Comparison of ENCODE assay signal across 22 mouse cellular contexts in genomic region chr12:82921287-82922015, GRCm38 (mm10).
DNase-seq lines count a peak whose midpoint lies in the region; ATAC-seq and TF ChIP-seq lines count a peak whose summit lies in the region.
"Had no signal": no experiment of that assay in that cellular context is flagged by ENCODE, and none has a peak within 500 bp of the region (broad histone marks: within the 10 kb centered on the region; RNA-seq: fewer than 3 reads in every experiment).

No protein-coding gene starts in this region.

- no peak overlapping the region for H3K4me2 ChIP-seq in embryonic facial prominence, embryonic 13.5 days
- H3K4me2 ChIP-seq: limb, embryonic 15.5 days; liver, embryonic 15.5 days; lung, embryonic 15.5 days; midbrain, embryonic 11.5 days had no signal

- H3K9me3 ChIP-seq in megakaryocyte, embryonic 14.5 days: no peaks in the 10 kb centered on the region
- H3K9me3 ChIP-seq in embryonic facial prominence, embryonic 13.5 days: no peaks in the 10 kb centered on the region
- H3K9me3 ChIP-seq in heart, embryonic 10.5 days: no peaks in the 10 kb centered on the region
- H3K9me3 ChIP-seq: hindbrain, embryonic 10.5 days; limb, embryonic 15.5 days; liver, embryonic 15.5 days; lung, embryonic 15.5 days had no signal

- H3K4me1 ChIP-seq in megakaryocyte, embryonic 14.5 days: no peaks in the 10 kb centered on the region
- peaks cover 16% of the 10 kb centered on the region for H3K4me1 ChIP-seq in embryonic facial prominence, embryonic 13.5 days
- peaks cover 7% of the 10 kb centered on the region for H3K4me1 ChIP-seq in olfactory bulb, adult 2 months (ENCODE audit: control insufficient read depth, insufficient read depth, low read length)
- H3K4me1 ChIP-seq in heart, embryonic 10.5 days: peaks cover 19% of the 10 kb centered on the region
- H3K4me1 ChIP-seq: limb, embryonic 15.5 days; liver, embryonic 15.5 days; lung, embryonic 15.5 days had no signal

- no peak for TF ChIP-seq POLR2A in olfactory bulb, adult 2 months (IDR thresholded peaks at IDR 0.05; ENCODE audit: insufficient read depth, low read depth, low read length)

- H3K4me3 ChIP-seq in megakaryocyte, embryonic 14.5 days (replicated peaks): peak overlapping the region; percentile 1
- no peak overlapping the region for H3K4me3 ChIP-seq in embryonic facial prominence, embryonic 13.5 days
- H3K4me3 ChIP-seq in olfactory bulb, adult 2 months (ENCODE audit: insufficient read depth, low read depth, low read length): no peak overlapping the region
- H3K4me3 ChIP-seq in heart, embryonic 10.5 days: no peak overlapping the region
- H3K4me3 ChIP-seq: hindbrain, embryonic 10.5 days; limb, embryonic 15.5 days; liver, embryonic 15.5 days; lung, embryonic 15.5 days had no signal

- H3K36me3 ChIP-seq in megakaryocyte, embryonic 14.5 days (replicated peaks; ENCODE audit: low read length): no peaks in the 10 kb centered on the region
- no peaks in the 10 kb centered on the region for H3K36me3 ChIP-seq in embryonic facial prominence, embryonic 13.5 days
- H3K36me3 ChIP-seq in heart, embryonic 10.5 days: no peaks in the 10 kb centered on the region
- H3K36me3 ChIP-seq: hindbrain, embryonic 10.5 days; limb, embryonic 15.5 days; liver, embryonic 15.5 days; lung, embryonic 15.5 days had no signal

- H3K9ac ChIP-seq in embryonic facial prominence, embryonic 13.5 days: no peak overlapping the region
- H3K9ac ChIP-seq: limb, embryonic 15.5 days; liver, embryonic 15.5 days; lung, embryonic 15.5 days had no signal

- ATAC-seq in megakaryocyte, adult 5-6 weeks (ENCODE audit: poor library complexity, severe bottlenecking): no peak
- no peak for ATAC-seq in embryonic facial prominence, embryonic 13.5 days (ENCODE audit: insufficient number of reproducible peaks, insufficient read depth, low FRiP score, low TSS enrichment, low read depth)
- ATAC-seq in megakaryocyte progenitor cell, adult 5-6 weeks (replicated peaks; ENCODE audit: poor library complexity): no peak
- ATAC-seq: hindbrain, postnatal 0 days; intestine, embryonic 16.5 days had no signal

- no peaks in the 10 kb centered on the region for H3K27me3 ChIP-seq in megakaryocyte, embryonic 14.5 days (replicated peaks)
- no peaks in the 10 kb centered on the region for H3K27me3 ChIP-seq in embryonic facial prominence, embryonic 13.5 days
- H3K27me3 ChIP-seq in heart, embryonic 10.5 days (ENCODE audit: insufficient read depth, poor library complexity, severe bottlenecking): no peaks in the 10 kb centered on the region
- H3K27me3 ChIP-seq: limb, embryonic 15.5 days; liver, embryonic 15.5 days; lung, embryonic 15.5 days had no signal

- TF ChIP-seq CTCF in olfactory bulb, adult 2 months (IDR thresholded peaks at IDR 0.05; ENCODE audit: insufficient read depth, low read depth, low read length): no peak

- WGBS in embryonic facial prominence, embryonic 13.5 days: 72% methylated on average over 20 of the region's 20 CpGs
- WGBS in olfactory bulb, adult 2 months: 74% methylated on average over 20 of the region's 20 CpGs
- WGBS in heart, embryonic 10.5 days: 91% methylated on average over 20 of the region's 20 CpGs

- H3K27ac ChIP-seq in embryonic facial prominence, embryonic 13.5 days: peak overlapping the region; percentile 88; the same call in 1 of the 2 replicates
- H3K27ac ChIP-seq in olfactory bulb, adult 2 months (ENCODE audit: insufficient read depth, low read depth, low read length): peak overlapping the region; percentile 25; the same call in 1 of the 2 replicates
- H3K27ac ChIP-seq in heart, embryonic 10.5 days: no peak overlapping the region
- H3K27ac ChIP-seq: hindbrain, postnatal 0 days; limb, embryonic 15.5 days; liver, embryonic 15.5 days; lung, embryonic 15.5 days had no signal

- peak; percentile 20 for DNase-seq in layer of hippocampus, adult 9-10 months (ENCODE audit: low spot score)
- no peak for DNase-seq in heart, embryonic 10.5 days (ENCODE audit: low spot score)
- DNase-seq in thymus, adult 18-20 months: no peak
- DNase-seq: adrenal gland, postnatal 25 days; cerebellum, adult 18-20 months; cerebellum, postnatal 14 days; kidney, postnatal 25 days; left cerebral cortex, postnatal 4 days; lung, postnatal 4 days; thymus, postnatal 25 days had no signal
